Mouse (Mus musculus): ENCODE measurements around the gene Hepacam2. TPM values are rescaled to one million over a fixed set of nuclear protein-coding genes. Genes with fewer than 3 reads are reported as not detected.

The Hepacam2 gene
- polyA plus RNA-seq, 1 experiment = not detected

GRCm38 (mm10) chr6:3463594-3463993 lies 34.5 kb downstream of the Hepacam2 start:
- H3K36me3 ChIP-seq (ENCODE audit: control insufficient read depth, insufficient read depth) = no peaks in the 10 kb centered on the region
- TF ChIP-seq REST (IDR thresholded peaks at IDR 0.05; ENCODE audit: insufficient read depth, insufficient read length) = no peak
- no peak for TF ChIP-seq POLR2A (IDR thresholded peaks at IDR 0.05; ENCODE audit: insufficient read length, low read depth)
- TF ChIP-seq MAX (IDR thresholded peaks at IDR 0.05; ENCODE audit: low read depth) = no peak
- no peak for TF ChIP-seq SRF (IDR thresholded peaks at IDR 0.05; ENCODE audit: control insufficient read depth, insufficient read length, low read depth)
- TF ChIP-seq E2F4 (IDR thresholded peaks at IDR 0.05; ENCODE audit: insufficient read depth) = no peak
- no peak for TF ChIP-seq USF1 (IDR thresholded peaks at IDR 0.05; ENCODE audit: low read depth)
- TF ChIP-seq POLR2AphosphoS2 (IDR thresholded peaks at IDR 0.05; ENCODE audit: insufficient read length, low read depth) = no peak
- TF ChIP-seq CEBPB (IDR thresholded peaks at IDR 0.05; ENCODE audit: insufficient read depth, poor library complexity, severe bottlenecking) = no peak
- no peak for TF ChIP-seq MYOD1 (IDR thresholded peaks at IDR 0.05; ENCODE audit: control insufficient read depth in 1 of 3, insufficient read length in 2 of 3, low read depth in 2 of 3)
- TF ChIP-seq MYOG (IDR thresholded peaks at IDR 0.05; ENCODE audit: control insufficient read depth in 1 of 3, insufficient read depth in 1 of 3, insufficient read length in 2 of 3, low read depth in 2 of 3) = no peak
- no peak for TF ChIP-seq TCF12 (IDR thresholded peaks at IDR 0.05; ENCODE audit: insufficient read depth, poor library complexity, severe bottlenecking)
- TF ChIP-seq TCF3 (IDR thresholded peaks at IDR 0.05; ENCODE audit: insufficient read length, low read depth) = no peak
- no peak overlapping the region for H3K4me2 ChIP-seq (ENCODE audit: low read depth)
- H3K4me3 ChIP-seq = no peak overlapping the region
- no peaks in the 10 kb centered on the region for H3K79me2 ChIP-seq (ENCODE audit: control insufficient read depth, insufficient read depth)
- H3ac ChIP-seq (ENCODE audit: control insufficient read depth, insufficient read length) = no peak overlapping the region
- H3K27me3 ChIP-seq (ENCODE audit: control insufficient read depth, insufficient read depth, insufficient read length) = no peaks in the 10 kb centered on the region

GRCm38 (mm10) chr6:3463026-3463425 lies 35.1 kb downstream of the Hepacam2 start:
- Histone ChIP-seq H3K27me3 (ENCODE audit: control insufficient read depth, insufficient read depth, insufficient read length) (no peaks in the 10 kb centered on the region), H3K36me3 (ENCODE audit: control insufficient read depth, insufficient read depth) (no peaks in the 10 kb centered on the region), H3K4me3 (no peak overlapping the region), H3ac (ENCODE audit: control insufficient read depth, insufficient read length) (no peak overlapping the region), H3K79me2 (ENCODE audit: control insufficient read depth, insufficient read depth) (no peaks in the 10 kb centered on the region), H3K4me2 (ENCODE audit: low read depth) (no peak overlapping the region)
- TF ChIP-seq CEBPB (IDR thresholded peaks at IDR 0.05; ENCODE audit: insufficient read depth, poor library complexity, severe bottlenecking) = no peak
- no peak for TF ChIP-seq REST (IDR thresholded peaks at IDR 0.05; ENCODE audit: insufficient read depth, insufficient read length)
- TF ChIP-seq SRF (IDR thresholded peaks at IDR 0.05; ENCODE audit: control insufficient read depth, insufficient read length, low read depth) = no peak
- no peak for TF ChIP-seq E2F4 (IDR thresholded peaks at IDR 0.05; ENCODE audit: insufficient read depth)
- no peak for TF ChIP-seq TCF3 (IDR thresholded peaks at IDR 0.05; ENCODE audit: insufficient read length, low read depth)
- TF ChIP-seq USF1 (IDR thresholded peaks at IDR 0.05; ENCODE audit: low read depth) = no peak
- TF ChIP-seq MAX (IDR thresholded peaks at IDR 0.05; ENCODE audit: low read depth) = no peak
- no peak for TF ChIP-seq MYOD1 (IDR thresholded peaks at IDR 0.05; ENCODE audit: control insufficient read depth in 1 of 3, insufficient read length in 2 of 3, low read depth in 2 of 3)
- TF ChIP-seq POLR2AphosphoS2 (IDR thresholded peaks at IDR 0.05; ENCODE audit: insufficient read length, low read depth) = no peak

GRCm38 (mm10) chr6:3455944-3456536 lies 42.1 kb downstream of the Hepacam2 start:
- H3K79me2 ChIP-seq (ENCODE audit: control insufficient read depth, insufficient read depth) = no peaks in the 10 kb centered on the region
- no peak overlapping the region for H3K4me2 ChIP-seq (ENCODE audit: low read depth)

GRCm38 (mm10) chr6:3454421-3454820 lies 43.7 kb downstream of the Hepacam2 start:
- Histone ChIP-seq H3K27me3 (ENCODE audit: control insufficient read depth, insufficient read depth, insufficient read length) (no peaks in the 10 kb centered on the region), H3K79me2 (ENCODE audit: control insufficient read depth, insufficient read depth) (no peaks in the 10 kb centered on the region), H3K4me2 (ENCODE audit: low read depth) (no peak overlapping the region), H3K4me3 (no peak overlapping the region), H3ac (ENCODE audit: control insufficient read depth, insufficient read length) (no peak overlapping the region), H3K36me3 (ENCODE audit: control insufficient read depth, insufficient read depth) (no peaks in the 10 kb centered on the region)
- TF ChIP-seq MYOG (IDR thresholded peaks at IDR 0.05; ENCODE audit: control insufficient read depth in 1 of 3, insufficient read depth in 1 of 3, insufficient read length in 2 of 3, low read depth in 2 of 3) = no peak
- no peak for TF ChIP-seq USF1 (IDR thresholded peaks at IDR 0.05; ENCODE audit: low read depth)
- TF ChIP-seq TCF3 (IDR thresholded peaks at IDR 0.05; ENCODE audit: insufficient read length, low read depth) = no peak
- no peak for TF ChIP-seq TCF12 (IDR thresholded peaks at IDR 0.05; ENCODE audit: insufficient read depth, poor library complexity, severe bottlenecking)
- TF ChIP-seq MAX (IDR thresholded peaks at IDR 0.05; ENCODE audit: low read depth) = no peak
- TF ChIP-seq MYOD1 (IDR thresholded peaks at IDR 0.05; ENCODE audit: control insufficient read depth in 1 of 3, insufficient read length in 2 of 3, low read depth in 2 of 3) = no peak
- no peak for TF ChIP-seq POLR2AphosphoS2 (IDR thresholded peaks at IDR 0.05; ENCODE audit: insufficient read length, low read depth)
- no peak for TF ChIP-seq REST (IDR thresholded peaks at IDR 0.05; ENCODE audit: insufficient read depth, insufficient read length)
- no peak for TF ChIP-seq POLR2A (IDR thresholded peaks at IDR 0.05; ENCODE audit: insufficient read length, low read depth)
- TF ChIP-seq E2F4 (IDR thresholded peaks at IDR 0.05; ENCODE audit: insufficient read depth) = no peak
- no peak for TF ChIP-seq CEBPB (IDR thresholded peaks at IDR 0.05; ENCODE audit: insufficient read depth, poor library complexity, severe bottlenecking)
- TF ChIP-seq SRF (IDR thresholded peaks at IDR 0.05; ENCODE audit: control insufficient read depth, insufficient read length, low read depth) = no peak

More at GRCm38 (mm10) chr6:3455944-3456536, 42.1 kb downstream of the Hepacam2 start:
- no peaks in the 10 kb centered on the region for H3K27me3 ChIP-seq (ENCODE audit: control insufficient read depth, insufficient read depth, insufficient read length)
- no peaks in the 10 kb centered on the region for H3K36me3 ChIP-seq (ENCODE audit: control insufficient read depth, insufficient read depth)
- H3ac ChIP-seq (ENCODE audit: control insufficient read depth, insufficient read length) = no peak overlapping the region
- no peak overlapping the region for H3K4me3 ChIP-seq
- TF ChIP-seq TCF3 (IDR thresholded peaks at IDR 0.05; ENCODE audit: insufficient read length, low read depth) (no peak), REST (IDR thresholded peaks at IDR 0.05; ENCODE audit: insufficient read depth, insufficient read length) (no peak), MAX (IDR thresholded peaks at IDR 0.05; ENCODE audit: low read depth) (no peak), TCF12 (IDR thresholded peaks at IDR 0.05; ENCODE audit: insufficient read depth, poor library complexity, severe bottlenecking) (no peak), USF1 (IDR thresholded peaks at IDR 0.05; ENCODE audit: low read depth) (no peak), POLR2A (IDR thresholded peaks at IDR 0.05; ENCODE audit: insufficient read length, low read depth) (no peak)

GRCm38 (mm10) chr6:3447404-3447803 lies 50.7 kb downstream of the Hepacam2 start:
- H3K27me3 ChIP-seq (ENCODE audit: control insufficient read depth, insufficient read depth, insufficient read length) = no peaks in the 10 kb centered on the region

More at GRCm38 (mm10) chr6:3447404-3447803, 50.7 kb downstream of the Hepacam2 start:
- no peak overlapping the region for H3K4me3 ChIP-seq
- no peaks in the 10 kb centered on the region for H3K36me3 ChIP-seq (ENCODE audit: control insufficient read depth, insufficient read depth)
- TF ChIP-seq E2F4 (IDR thresholded peaks at IDR 0.05; ENCODE audit: insufficient read depth) (no peak), TCF12 (IDR thresholded peaks at IDR 0.05; ENCODE audit: insufficient read depth, poor library complexity, severe bottlenecking) (no peak), TCF3 (IDR thresholded peaks at IDR 0.05; ENCODE audit: insufficient read length, low read depth) (no peak), CEBPB (IDR thresholded peaks at IDR 0.05; ENCODE audit: insufficient read depth, poor library complexity, severe bottlenecking) (no peak), POLR2AphosphoS2 (IDR thresholded peaks at IDR 0.05; ENCODE audit: insufficient read length, low read depth) (no peak)
- no peak overlapping the region for H3ac ChIP-seq (ENCODE audit: control insufficient read depth, insufficient read length)
- no peaks in the 10 kb centered on the region for H3K79me2 ChIP-seq (ENCODE audit: control insufficient read depth, insufficient read depth)
- H3K4me2 ChIP-seq (ENCODE audit: low read depth) = no peak overlapping the region

All from myocyte (in vitro differentiated cells).